Mouse (Mus musculus) heart, postnatal 0 days (tissue): Measurements from ENCODE around the gene Gse1.

Experiments
- CTCF ChIP-seq: IDR thresholded peaks from 2 replicates; pipeline ENCODE4 v1.5.1; 2016; ENCODE audit warnings: antibody characterized with exemption, control low read depth, low read depth
- EP300 ChIP-seq: IDR thresholded peaks from 2 replicates; pipeline ENCODE4 v1.6.1; 2016; ENCODE audit warnings: antibody characterized with exemption, low read depth

DNA sequence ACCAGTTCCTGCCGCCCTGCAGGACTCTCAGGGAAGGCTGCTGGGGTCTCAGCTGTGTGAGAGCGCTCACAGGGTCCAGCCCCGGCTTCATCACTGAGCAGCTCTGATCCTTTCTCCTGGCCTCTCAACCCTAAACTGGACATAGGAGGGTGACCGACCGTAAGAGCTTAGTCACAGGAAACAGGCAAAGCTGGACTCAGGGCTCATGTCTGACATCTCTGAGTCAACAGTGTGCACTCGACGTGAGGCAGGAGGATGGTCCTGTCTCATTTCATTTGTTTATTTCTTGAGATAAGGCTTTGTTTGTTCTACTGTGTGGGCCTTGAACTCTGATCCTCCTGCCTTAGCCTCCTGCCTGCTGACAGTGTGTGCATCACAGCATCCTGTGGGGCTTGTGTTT is 392.2 kb downstream of the Gse1 start:
- no peak for TF ChIP-seq CTCF
- no peak for TF ChIP-seq EP300
